Mouse (Mus musculus): ENCODE data around the gene Allc. TPM values are rescaled to one million over a fixed set of nuclear protein-coding genes. Genes with fewer than 3 reads are reported as not detected.

Gene Allc
- polyA plus RNA-seq (2015; fragmentation: Nextera tagmentation; extraction: Ambion mirVana): not detected in 2 replicates

- H3K27me3 ChIP-seq: no peaks in the 10 kb centered on the region
- H3K4me2 ChIP-seq (replicated peaks): no peak within 1 kb of the TSS
- H3K4me3 ChIP-seq (replicated peaks): no peak within 1 kb of the TSS
- H3K9ac ChIP-seq: no peak within 1 kb of the TSS
- H3K36me3 ChIP-seq: no peaks in the 10 kb centered on the region
- H3K9me3 ChIP-seq (replicated peaks): no peaks in the 10 kb centered on the region
- no peaks in the 10 kb centered on the region for H3K4me1 ChIP-seq
- ATAC-seq (ENCODE audit: insufficient number of reproducible peaks, low FRiP score, low TSS enrichment, low read depth): no peak
- WGBS: 88% methylated on average over 8 of the region's 8 CpGs
- no peak within 1 kb of the TSS for H3K27ac ChIP-seq (replicated peaks)
Measured at GRCm38 (mm10) chr12:28582423-28582822, at the start of gene Allc. TSS of gene Allc (minus strand) at chr12:28582523.

GRCm38 (mm10) chr12:28628436-28628835 is 46.1 kb upstream of the Allc start:
- 86% methylated on average over 2 of the region's 2 CpGs for WGBS
- no peak overlapping the region for H3K4me2 ChIP-seq (replicated peaks)
- H3K27me3 ChIP-seq: no peaks in the 10 kb centered on the region
- no peak overlapping the region for H3K27ac ChIP-seq (replicated peaks)
- H3K9ac ChIP-seq: no peak overlapping the region
- peaks cover 55% of the 10 kb centered on the region for H3K36me3 ChIP-seq
- H3K4me1 ChIP-seq: 0 out of 2 replicates have a peak, but pooled peaks cover 5% of the 10 kb centered on the region
- H3K9me3 ChIP-seq (replicated peaks): no peaks in the 10 kb centered on the region
- ATAC-seq (ENCODE audit: insufficient number of reproducible peaks, low FRiP score, low TSS enrichment, low read depth): no peak
- no peak overlapping the region for H3K4me3 ChIP-seq (replicated peaks)

DNA sequence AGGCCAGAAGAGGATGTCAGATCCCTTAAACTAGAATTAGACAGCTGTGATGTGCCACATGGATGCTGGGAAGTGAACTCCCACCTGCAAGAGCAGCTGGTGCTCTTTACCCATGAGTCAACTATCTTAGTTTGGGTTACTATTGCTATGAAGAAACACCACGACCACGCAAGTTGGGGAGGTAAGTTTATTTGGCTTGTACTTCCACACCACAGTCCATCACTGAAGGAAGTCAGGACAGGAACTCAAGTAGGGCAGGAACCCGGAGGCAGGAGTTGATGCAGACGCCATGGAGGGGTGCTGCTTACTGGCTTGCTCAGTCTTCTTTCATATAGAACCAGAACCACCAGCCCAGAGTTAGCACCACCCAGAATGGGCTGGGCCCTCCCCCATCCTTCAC is 44.8 kb upstream of the Allc start:
- no peak overlapping the region for H3K9ac ChIP-seq
- ATAC-seq (ENCODE audit: insufficient number of reproducible peaks, low FRiP score, low TSS enrichment, low read depth): no peak; the same call in 1 of the 2 replicates
- H3K36me3 ChIP-seq: peaks cover 42% of the 10 kb centered on the region
- WGBS: 65% methylated on average over 4 of the region's 4 CpGs
- H3K4me1 ChIP-seq: 0 out of 2 replicates have a peak, but pooled peaks cover 4% of the 10 kb centered on the region
- H3K27me3 ChIP-seq: no peaks in the 10 kb centered on the region
- no peak overlapping the region for H3K27ac ChIP-seq (replicated peaks)
- H3K4me2 ChIP-seq (replicated peaks): no peak overlapping the region
- H3K4me3 ChIP-seq (replicated peaks): no peak overlapping the region
- no peaks in the 10 kb centered on the region for H3K9me3 ChIP-seq (replicated peaks)

GRCm38 (mm10) chr12:28625407-28625806 is 43.1 kb upstream of the Allc start:
- H3K4me1 ChIP-seq: 0 out of 2 replicates have a peak, but pooled peaks cover 9% of the 10 kb centered on the region
- H3K27ac ChIP-seq (replicated peaks): no peak overlapping the region
- WGBS: 83% methylated on average over 7 of the region's 7 CpGs
- H3K36me3 ChIP-seq: peaks cover 26% of the 10 kb centered on the region
- no peak for ATAC-seq (ENCODE audit: insufficient number of reproducible peaks, low FRiP score, low TSS enrichment, low read depth)
- no peak overlapping the region for H3K4me3 ChIP-seq (replicated peaks)
- H3K9ac ChIP-seq: no peak overlapping the region
- H3K4me2 ChIP-seq (replicated peaks): no peak overlapping the region
- H3K9me3 ChIP-seq (replicated peaks): no peaks in the 10 kb centered on the region
- H3K27me3 ChIP-seq: no peaks in the 10 kb centered on the region

DNA sequence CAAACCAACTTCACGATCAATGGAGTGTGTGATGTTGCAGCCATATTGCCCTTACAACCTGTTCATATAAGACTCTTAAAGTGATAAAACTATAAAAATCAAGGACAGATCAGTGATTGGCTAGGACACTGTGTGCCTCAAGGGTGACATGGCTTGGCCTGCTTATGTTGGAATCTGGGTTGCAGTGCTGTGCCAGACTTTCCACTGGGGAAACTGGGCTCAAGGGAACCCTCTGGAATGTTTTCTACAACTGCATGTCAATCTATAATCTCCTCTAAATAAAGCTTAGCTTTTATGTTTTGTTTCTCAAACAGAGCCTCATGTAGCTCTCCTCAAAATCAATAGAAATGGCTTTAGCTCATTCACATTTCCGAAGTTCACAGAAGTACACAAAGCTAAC is 41.9 kb upstream of the Allc start:
- ATAC-seq (ENCODE audit: insufficient number of reproducible peaks, low FRiP score, low TSS enrichment, low read depth): no peak
- no peak overlapping the region for H3K4me3 ChIP-seq (replicated peaks)
- WGBS: 74% methylated on average over 2 of the region's 2 CpGs
- no peaks in the 10 kb centered on the region for H3K9me3 ChIP-seq (replicated peaks)
- H3K36me3 ChIP-seq: peaks cover 14% of the 10 kb centered on the region
- H3K27me3 ChIP-seq: no peaks in the 10 kb centered on the region
- no peak overlapping the region for H3K27ac ChIP-seq (replicated peaks)
- no peak overlapping the region for H3K9ac ChIP-seq
- H3K4me1 ChIP-seq: 0 out of 2 replicates have a peak, but pooled peaks cover 9% of the 10 kb centered on the region
- no peak overlapping the region for H3K4me2 ChIP-seq (replicated peaks)

GRCm38 (mm10) chr12:28623195-28623594 is 40.9 kb upstream of the Allc start, which contains the start of gene Colec11:
TSS of gene Colec11 (minus strand) at chr12:28623377.
- no peak within 1 kb of the TSS for H3K27ac ChIP-seq (replicated peaks)
- 52% methylated on average over 5 of the region's 5 CpGs for WGBS
- no peak within 1 kb of the TSS for H3K4me3 ChIP-seq (replicated peaks)
- no peak within 1 kb of the TSS for H3K9ac ChIP-seq
- H3K4me2 ChIP-seq (replicated peaks): no peak within 1 kb of the TSS
- ATAC-seq (ENCODE audit: insufficient number of reproducible peaks, low FRiP score, low TSS enrichment, low read depth): no peak
- H3K9me3 ChIP-seq (replicated peaks): no peaks in the 10 kb centered on the region
- H3K36me3 ChIP-seq: peaks cover 4% of the 10 kb centered on the region
- no peaks in the 10 kb centered on the region for H3K27me3 ChIP-seq
- H3K4me1 ChIP-seq: 0 out of 2 replicates have a peak, but pooled peaks cover 9% of the 10 kb centered on the region

- no peaks in the 10 kb centered on the region for H3K27me3 ChIP-seq
- WGBS: 80% methylated on average over 1 of the region's 1 CpGs
- H3K4me3 ChIP-seq (replicated peaks): no peak overlapping the region
- no peak overlapping the region for H3K27ac ChIP-seq (replicated peaks)
- H3K4me1 ChIP-seq: 0 out of 2 replicates have a peak, but pooled peaks cover 9% of the 10 kb centered on the region
- ATAC-seq (ENCODE audit: insufficient number of reproducible peaks, low FRiP score, low TSS enrichment, low read depth): no peak
- no peak overlapping the region for H3K9ac ChIP-seq
- H3K9me3 ChIP-seq (replicated peaks): no peaks in the 10 kb centered on the region
- H3K36me3 ChIP-seq: no peaks in the 10 kb centered on the region
- H3K4me2 ChIP-seq (replicated peaks): no peak overlapping the region
Measured at GRCm38 (mm10) chr12:28622641-28623040, 40.3 kb upstream of the Allc start.

DNA sequence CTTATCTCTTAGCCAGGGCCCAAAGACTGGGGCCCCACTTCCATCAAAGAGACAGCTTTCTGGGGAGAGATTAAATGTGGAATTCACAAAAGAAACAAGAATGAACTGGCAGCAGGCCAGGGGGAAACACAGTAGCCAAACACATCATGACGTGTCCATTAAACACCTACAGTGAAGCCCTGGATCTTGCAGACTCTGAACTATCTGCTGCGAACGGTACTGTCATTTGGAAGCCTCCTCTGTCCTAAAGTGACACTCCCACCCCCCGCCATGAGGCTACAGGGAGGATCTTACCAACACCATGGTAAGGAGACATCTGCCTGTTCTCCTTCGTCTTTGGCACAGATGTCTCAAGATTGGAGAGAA is 39.8 kb upstream of the Allc start:
- Histone ChIP-seq H3K27me3 (no peaks in the 10 kb centered on the region), H3K9ac (no peak overlapping the region), H3K4me3 (replicated peaks) (no peak overlapping the region), H3K27ac (replicated peaks) (no peak overlapping the region), H3K36me3 (no peaks in the 10 kb centered on the region), H3K4me2 (replicated peaks) (no peak overlapping the region), H3K9me3 (replicated peaks) (no peaks in the 10 kb centered on the region), H3K4me1 (0 out of 2 replicates have a peak, but pooled peaks cover 9% of the 10 kb centered on the region)
- 42% methylated on average over 5 of the region's 5 CpGs for WGBS
- ATAC-seq (ENCODE audit: insufficient number of reproducible peaks, low FRiP score, low TSS enrichment, low read depth): no peak

DNA sequence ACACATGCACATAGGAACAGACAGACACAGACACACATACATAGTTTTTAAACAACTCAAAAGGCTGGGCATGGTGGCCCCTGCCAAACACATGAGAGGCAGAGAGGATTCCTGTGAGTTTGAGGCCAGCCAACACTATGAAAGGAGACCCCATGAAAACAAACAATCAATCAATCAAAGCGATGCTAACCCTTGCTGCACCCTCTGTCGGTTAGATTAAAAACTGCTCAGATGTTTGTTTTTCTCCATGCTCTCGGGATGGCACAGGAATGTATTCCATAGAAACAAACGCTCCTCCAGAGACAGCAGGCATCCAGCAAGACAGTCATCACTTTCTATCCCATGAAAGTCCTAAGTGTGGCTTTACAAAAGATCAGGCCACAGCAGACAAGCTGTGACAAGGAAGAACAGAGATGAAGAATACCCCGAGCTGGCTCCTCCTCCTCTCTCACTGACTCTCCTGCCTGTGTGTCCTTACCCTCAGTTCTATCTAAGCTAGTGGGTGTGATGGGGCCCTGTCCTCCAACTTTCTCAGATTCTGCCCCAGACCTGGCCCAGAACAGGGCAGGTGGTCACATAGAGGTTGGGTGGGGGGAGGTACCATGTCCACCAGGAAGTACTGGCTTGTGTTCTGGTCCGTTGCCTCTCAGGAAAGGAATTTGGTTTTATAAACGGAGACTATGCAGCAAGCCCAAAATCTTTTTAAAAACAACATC is 39.3 kb upstream of the Allc start:
- Histone ChIP-seq H3K27me3 (no peaks in the 10 kb centered on the region), H3K4me3 (replicated peaks) (no peak overlapping the region), H3K36me3 (no peaks in the 10 kb centered on the region), H3K9me3 (replicated peaks) (no peaks in the 10 kb centered on the region), H3K4me1 (0 out of 2 replicates have a peak, but pooled peaks cover 9% of the 10 kb centered on the region), H3K9ac (no peak overlapping the region), H3K27ac (replicated peaks) (no peak overlapping the region), H3K4me2 (replicated peaks) (no peak overlapping the region)
- no peak for ATAC-seq (ENCODE audit: insufficient number of reproducible peaks, low FRiP score, low TSS enrichment, low read depth)
- WGBS: 22% methylated on average over 7 of the region's 7 CpGs

GRCm38 (mm10) chr12:28617297-28617696 is 35.0 kb upstream of the Allc start:
- Histone ChIP-seq H3K9ac (no peak overlapping the region), H3K9me3 (replicated peaks) (no peaks in the 10 kb centered on the region), H3K27ac (replicated peaks) (no peak overlapping the region), H3K36me3 (no peaks in the 10 kb centered on the region), H3K4me1 (0 out of 2 replicates have a peak, but pooled peaks cover 8% of the 10 kb centered on the region), H3K4me2 (replicated peaks) (no peak overlapping the region), H3K4me3 (replicated peaks) (no peak overlapping the region), H3K27me3 (no peaks in the 10 kb centered on the region)
- no peak for ATAC-seq (ENCODE audit: insufficient number of reproducible peaks, low FRiP score, low TSS enrichment, low read depth)
- WGBS: 68% methylated on average over 4 of the region's 4 CpGs

GRCm38 (mm10) chr12:28614401-28614800 is 32.1 kb upstream of the Allc start:
- no peak overlapping the region for H3K9ac ChIP-seq
- ATAC-seq (ENCODE audit: insufficient number of reproducible peaks, low FRiP score, low TSS enrichment, low read depth): no peak
- no peaks in the 10 kb centered on the region for H3K27me3 ChIP-seq
- no peaks in the 10 kb centered on the region for H3K9me3 ChIP-seq (replicated peaks)
- H3K4me3 ChIP-seq (replicated peaks): no peak overlapping the region
- H3K27ac ChIP-seq (replicated peaks): no peak overlapping the region
- 56% methylated on average over 7 of the region's 7 CpGs for WGBS
- no peaks in the 10 kb centered on the region for H3K36me3 ChIP-seq
- no peak overlapping the region for H3K4me2 ChIP-seq (replicated peaks)
- no peaks in the 10 kb centered on the region for H3K4me1 ChIP-seq

- Histone ChIP-seq H3K36me3 (no peaks in the 10 kb centered on the region), H3K27me3 (no peaks in the 10 kb centered on the region), H3K4me3 (replicated peaks) (no peak overlapping the region), H3K4me1 (peaks cover 7% of the 10 kb centered on the region), H3K9ac (no peak overlapping the region), H3K9me3 (replicated peaks) (no peaks in the 10 kb centered on the region), H3K27ac (replicated peaks) (no peak overlapping the region), H3K4me2 (replicated peaks) (no peak overlapping the region)
- no peak for ATAC-seq (ENCODE audit: insufficient number of reproducible peaks, low FRiP score, low TSS enrichment, low read depth)
- 34% methylated on average over 6 of the region's 6 CpGs for WGBS
Measured at GRCm38 (mm10) chr12:28612391-28612790, 30.1 kb upstream of the Allc start.

All from embryonic facial prominence, embryonic 15.5 days (tissue).